ENCODE assay signal across 8 mouse cellular contexts in the genomic region with DNA sequence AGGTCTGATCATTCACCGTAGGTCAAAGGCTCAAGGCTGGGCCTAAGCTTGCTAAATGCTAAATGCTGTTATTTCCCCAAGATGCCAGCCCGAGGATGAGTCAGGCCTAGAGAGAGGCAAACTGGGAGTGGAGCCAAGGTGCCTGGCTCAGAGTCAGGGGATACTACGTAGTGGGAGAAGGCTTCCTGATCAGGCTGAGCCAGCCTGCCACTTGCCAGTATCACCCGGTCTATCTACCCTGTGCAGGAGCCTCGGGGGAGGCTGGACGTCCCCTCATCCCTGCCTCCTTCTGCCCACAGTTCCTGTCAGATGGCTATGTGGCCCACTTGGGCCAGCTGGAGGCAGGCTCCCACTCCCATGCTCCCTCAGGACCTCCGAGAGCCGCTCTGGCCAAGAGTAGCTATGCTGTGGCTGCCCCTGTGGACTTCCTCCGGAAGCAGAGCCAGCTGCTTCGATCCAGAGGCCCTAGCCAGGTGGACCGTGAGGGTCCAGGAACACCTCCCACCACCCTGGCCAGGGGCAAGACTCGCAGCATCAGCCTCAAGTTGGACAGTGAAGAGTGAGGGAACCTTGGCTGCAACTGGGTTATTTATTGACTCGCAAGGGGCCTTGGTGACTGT. TPM values are rescaled to one million over a fixed set of nuclear protein-coding genes. Genes with fewer than 3 reads are reported as not detected.
A peak's percentile ranks its signal among the peaks of the same experiment; 100 is the strongest.
DNase-seq lines count a peak whose midpoint lies in the region; ATAC-seq lines count a peak whose summit lies in the region.

No protein-coding gene starts in this region.

- H3K4me3 ChIP-seq in heart, embryonic 10.5 days: no peak overlapping the region
- H3K4me3 ChIP-seq in liver, embryonic 11.5 days (ENCODE audit: low read depth, low read length): peak overlapping the region; percentile 7; the same call in 1 of the 2 replicates

- peak overlapping the region; percentile 48 for H3K4me2 ChIP-seq in liver, embryonic 11.5 days

- H3K36me3 ChIP-seq in heart, embryonic 10.5 days: peaks cover 82% of the 10 kb centered on the region
- peaks cover 23% of the 10 kb centered on the region for H3K36me3 ChIP-seq in liver, embryonic 11.5 days (ENCODE audit: control insufficient read depth, insufficient read depth, low read length)

- 73% methylated on average over 13 of the region's 13 CpGs for WGBS in heart, embryonic 10.5 days
- WGBS in liver, embryonic 11.5 days: 57% methylated on average over 13 of the region's 13 CpGs

- no peaks in the 10 kb centered on the region for H3K27me3 ChIP-seq in heart, embryonic 10.5 days (ENCODE audit: insufficient read depth, poor library complexity, severe bottlenecking)
- H3K27me3 ChIP-seq in liver, embryonic 11.5 days (replicated peaks; ENCODE audit: control insufficient read depth, insufficient read depth, low read length): no peaks in the 10 kb centered on the region

- H3K9ac ChIP-seq in liver, embryonic 11.5 days (ENCODE audit: low read depth, low read length): peak overlapping the region; percentile 52

- ATAC-seq in liver, embryonic 11.5 days (replicated peaks; ENCODE audit: low FRiP score): peak; percentile 64

- peak; percentile 98 for DNase-seq in adrenal gland, adult 2 months
- DNase-seq in cerebellum, postnatal 10 days: peak; percentile 95 to 96
- no peak for DNase-seq in heart, embryonic 10.5 days (ENCODE audit: low spot score)
- peak; percentile 87 for DNase-seq in kidney, postnatal 14 days
- no peak for DNase-seq in liver, embryonic 11.5 days (ENCODE audit: low spot score)
- peak; percentile 85 for DNase-seq in ovary, postnatal 36 days (ENCODE audit: low spot score)
- DNase-seq in urinary bladder, postnatal 36 days (ENCODE audit: low spot score in 2 of 2): peak; percentile 71 to 88
- DNase-seq in thymus, postnatal 25 days: no peak

- H3K27ac ChIP-seq in heart, embryonic 10.5 days: peak overlapping the region; percentile 37; the same call in 1 of the 2 replicates
- H3K27ac ChIP-seq in liver, embryonic 11.5 days (ENCODE audit: low read depth, low read length): peak overlapping the region; percentile 58

- H3K9me3 ChIP-seq in heart, embryonic 10.5 days: no peaks in the 10 kb centered on the region
- H3K9me3 ChIP-seq in liver, embryonic 11.5 days (ENCODE audit: control insufficient read depth, low read length): no peaks in the 10 kb centered on the region

- H3K4me1 ChIP-seq in heart, embryonic 10.5 days: peaks cover 29% of the 10 kb centered on the region
- H3K4me1 ChIP-seq in liver, embryonic 11.5 days (replicated peaks; ENCODE audit: control insufficient read depth, insufficient read depth, low read length): peaks cover 17% of the 10 kb centered on the region

RNA-seq across cellular contexts. Expression of gene Aip, which starts 12.4 kb away (rescaled TPM):
- 100 to 1,000 TPM; 102 to 134 TPM for total RNA-seq in adrenal gland, adult 2 months (2021)
- polyA plus RNA-seq in adrenal gland, adult 2 months (2012; rRNA removed): 89.5 and 99.3 TPM in 2 replicates
- 89.7 and 93.8 TPM in 2 replicates for polyA plus RNA-seq in heart, embryonic 10.5 days (2016; fragmentation: Nextera tagmentation; extraction: Ambion mirVana)
- 56.2 and 61.8 TPM in 2 replicates for polyA plus RNA-seq in liver, embryonic 11.5 days (2014; fragmentation: Nextera tagmentation; extraction: Ambion mirVana)

RNA-seq across cellular contexts. Expression of gene Pitpnm1, which starts 13.5 kb away (rescaled TPM):
- total RNA-seq in adrenal gland, adult 2 months (2021): 10 to 100 TPM; 87.4 to 87.6 TPM
- 164 and 171 TPM in 2 replicates for polyA plus RNA-seq in adrenal gland, adult 2 months (2012; rRNA removed)
- polyA plus RNA-seq in heart, embryonic 10.5 days (2016; fragmentation: Nextera tagmentation; extraction: Ambion mirVana): 14.3 and 21.2 TPM in 2 replicates
- 7.2 and 8.0 TPM in 2 replicates for polyA plus RNA-seq in liver, embryonic 11.5 days (2014; fragmentation: Nextera tagmentation; extraction: Ambion mirVana)

RNA-seq across cellular contexts. Expression of gene Cdk2ap2, which starts 16.3 kb away (rescaled TPM):
- 100 to 1,000 TPM; 128 to 131 TPM for total RNA-seq in adrenal gland, adult 2 months (2021)
- polyA plus RNA-seq in adrenal gland, adult 2 months (2012; rRNA removed): 339 and 371 TPM in 2 replicates
- polyA plus RNA-seq in heart, embryonic 10.5 days (2016; fragmentation: Nextera tagmentation; extraction: Ambion mirVana): 67.9 and 86.0 TPM in 2 replicates
- polyA plus RNA-seq in liver, embryonic 11.5 days (2014; fragmentation: Nextera tagmentation; extraction: Ambion mirVana): 121 and 135 TPM in 2 replicates

RNA-seq across cellular contexts. Expression of gene Gpr152, which starts 26.3 kb away (rescaled TPM):
- under 1 TPM; 0.09 to 0.17 TPM for total RNA-seq in adrenal gland, adult 2 months (2021)
- 0.10 and 0.18 TPM in 2 replicates for polyA plus RNA-seq in adrenal gland, adult 2 months (2012; rRNA removed)
- polyA plus RNA-seq in heart, embryonic 10.5 days (2016; fragmentation: Nextera tagmentation; extraction: Ambion mirVana): not detected in 2 replicates
- polyA plus RNA-seq in liver, embryonic 11.5 days (2014; fragmentation: Nextera tagmentation; extraction: Ambion mirVana): not detected in 2 replicates

RNA-seq across cellular contexts. Expression of gene Cabp4, which starts 30.5 kb away (rescaled TPM):
- total RNA-seq in adrenal gland, adult 2 months (2021): under 1 TPM; 0.29 to 0.69 TPM
- polyA plus RNA-seq in adrenal gland, adult 2 months (2012; rRNA removed): 0.12 and 0.26 TPM in 2 replicates
- not detected in 2 replicates for polyA plus RNA-seq in heart, embryonic 10.5 days (2016; fragmentation: Nextera tagmentation; extraction: Ambion mirVana)
- polyA plus RNA-seq in liver, embryonic 11.5 days (2014; fragmentation: Nextera tagmentation; extraction: Ambion mirVana): 0.21 TPM in 1 of 2 replicates, not detected in the other

Comparison
In these comparisons a context has a peak if more than half of its experiments do, and no peak if none do; other contexts are left out.
1. DNase-seq: peak in adrenal gland, adult 2 months (single experiment), cerebellum, postnatal 10 days (2 of 2), kidney, postnatal 14 days (single experiment), ovary, postnatal 36 days (single experiment) and urinary bladder, postnatal 36 days (2 of 2); none in heart, embryonic 10.5 days (single experiment), liver, embryonic 11.5 days (single experiment) and thymus, postnatal 25 days (single experiment).